Mouse (Mus musculus) left cerebral cortex, adult 9 months (tissue): ENCODE results near the gene Id2.
A peak's percentile ranks its signal among the peaks of the same experiment; 100 is the strongest.

Source experiments
- DNase-seq, 2 experiments: peaks; one replicate each; pipeline ENCODE4 v3.0.0; 2022; ENCODE audit warnings: low spot score in 2 of 2

Id2 gene

DNA sequence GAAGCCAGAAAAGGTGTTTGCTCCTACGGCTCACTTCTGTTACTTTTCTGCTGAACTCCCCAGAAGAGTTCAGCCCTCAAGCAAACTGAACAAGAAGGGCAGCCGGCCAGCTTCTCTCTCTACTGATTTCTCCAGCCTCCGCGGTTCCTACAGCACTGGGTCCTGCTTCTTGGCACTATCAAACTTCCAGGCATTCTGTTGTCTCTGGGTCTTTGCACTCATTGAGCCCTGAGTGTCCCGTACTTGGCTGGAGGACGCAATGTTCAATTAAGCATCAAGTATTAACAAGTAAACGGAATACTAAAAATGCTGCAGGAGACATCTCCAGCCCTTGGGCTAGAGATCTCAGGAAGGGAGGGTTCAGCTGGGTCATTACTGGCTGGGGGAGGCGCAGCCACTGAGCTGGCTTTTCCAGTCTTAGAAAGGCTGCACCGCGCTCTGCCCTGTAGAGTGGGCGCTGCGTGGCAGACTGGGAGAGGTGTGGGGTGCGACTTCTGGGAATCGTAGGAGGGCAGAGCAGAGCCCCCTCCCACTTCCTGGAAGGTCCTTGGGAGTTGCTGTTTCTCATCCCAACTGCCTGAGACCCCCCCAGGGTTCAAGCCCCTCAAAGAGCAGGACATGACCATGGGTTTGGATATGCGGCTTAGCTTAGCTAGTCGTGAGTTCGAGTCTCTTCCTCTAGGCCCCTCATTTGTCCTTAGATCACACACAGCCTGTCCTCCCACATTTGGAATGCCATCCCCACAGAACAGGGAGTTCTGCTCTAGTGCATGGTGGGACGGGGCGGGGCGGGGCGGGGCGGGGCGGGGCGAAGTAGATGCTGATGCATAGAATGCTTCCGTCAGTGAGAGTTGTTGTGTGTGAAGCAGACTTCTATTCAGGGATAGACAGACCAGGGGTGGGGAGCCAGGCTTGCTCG, 13.4 kb downstream of the Id2 start:
- DNase-seq: no peak

DNA sequence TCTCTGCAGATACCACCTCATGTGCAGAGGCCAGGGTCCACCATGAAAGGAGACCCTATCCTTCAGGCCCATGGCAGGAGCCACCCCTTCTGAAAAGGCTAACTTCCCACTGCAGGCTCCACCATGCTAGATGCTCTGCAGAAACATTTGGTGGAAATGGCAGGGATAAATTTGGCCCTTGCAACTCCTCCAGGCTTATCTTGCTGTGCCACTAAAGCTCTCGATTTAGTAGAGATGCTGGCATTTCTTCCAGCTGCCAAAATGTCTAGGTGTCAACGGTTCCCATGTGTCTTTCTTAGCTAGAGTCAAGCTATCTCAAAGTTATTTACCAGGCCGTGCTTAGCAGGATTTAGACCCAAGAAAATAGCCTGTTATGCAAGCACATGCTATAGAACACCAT, 22.6 kb downstream of the Id2 start:
- peak in 1 of 2 experiments; percentile 59 for DNase-seq

DNA sequence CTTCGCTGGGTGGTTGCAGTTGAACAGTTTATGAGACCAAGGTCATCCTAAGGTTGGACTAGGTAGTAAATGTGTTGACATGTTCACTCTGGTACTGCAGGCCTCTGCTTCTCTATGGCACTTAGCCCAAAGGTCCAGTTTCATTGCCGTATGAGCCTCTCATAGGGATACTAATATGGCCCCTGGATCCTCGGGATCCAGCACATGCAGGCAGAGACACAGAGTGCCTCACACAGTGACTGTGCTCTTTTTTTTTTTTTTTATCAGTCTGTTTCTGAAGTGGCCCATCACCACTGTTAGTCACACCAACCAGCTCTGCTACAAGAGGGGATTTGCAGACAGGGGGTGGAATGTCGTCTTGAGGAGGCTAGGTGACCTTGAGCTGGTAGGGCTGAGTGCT, 23.6 kb downstream of the Id2 start:
- no peak for DNase-seq

DNA sequence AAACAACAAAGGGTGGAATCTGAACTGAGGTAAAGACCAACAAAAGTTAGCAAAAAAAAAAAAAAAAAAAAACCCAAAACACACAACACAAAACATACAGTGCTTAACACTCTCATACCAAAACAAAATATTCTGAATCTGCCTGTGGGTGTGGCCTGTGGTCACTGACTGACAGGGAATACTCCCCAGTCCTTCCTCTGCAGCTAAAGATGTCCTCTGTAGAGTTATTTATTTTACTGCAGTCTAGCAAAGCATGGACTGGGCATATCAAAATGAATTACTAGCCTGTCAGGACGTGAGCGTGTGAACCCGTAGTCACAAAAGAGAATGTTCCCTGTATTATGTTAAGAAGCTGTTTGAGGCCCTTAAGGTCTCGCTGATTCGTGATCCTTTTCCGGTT, 34.7 kb downstream of the Id2 start:
- no peak for DNase-seq

DNA sequence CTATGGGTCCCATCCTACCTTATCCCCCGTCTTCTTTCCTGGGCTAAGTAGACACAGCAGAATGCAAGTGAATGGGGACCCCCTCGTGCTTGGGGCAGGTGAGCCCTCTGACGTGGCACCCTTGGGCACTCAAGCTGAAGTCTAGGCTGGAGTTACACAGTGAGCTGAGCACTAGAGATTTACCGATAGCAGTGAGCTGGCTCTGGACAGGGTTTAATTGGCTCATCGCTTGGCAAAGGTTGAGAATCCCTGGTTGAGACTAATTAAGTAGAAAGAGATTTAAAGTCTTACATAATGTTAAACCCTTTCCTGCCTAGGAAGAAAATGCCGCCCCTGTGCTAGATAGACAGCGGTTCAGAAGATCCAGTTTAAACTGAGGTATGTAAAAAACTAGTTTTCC, 36.0 kb downstream of the Id2 start:
- DNase-seq: no peak

DNA sequence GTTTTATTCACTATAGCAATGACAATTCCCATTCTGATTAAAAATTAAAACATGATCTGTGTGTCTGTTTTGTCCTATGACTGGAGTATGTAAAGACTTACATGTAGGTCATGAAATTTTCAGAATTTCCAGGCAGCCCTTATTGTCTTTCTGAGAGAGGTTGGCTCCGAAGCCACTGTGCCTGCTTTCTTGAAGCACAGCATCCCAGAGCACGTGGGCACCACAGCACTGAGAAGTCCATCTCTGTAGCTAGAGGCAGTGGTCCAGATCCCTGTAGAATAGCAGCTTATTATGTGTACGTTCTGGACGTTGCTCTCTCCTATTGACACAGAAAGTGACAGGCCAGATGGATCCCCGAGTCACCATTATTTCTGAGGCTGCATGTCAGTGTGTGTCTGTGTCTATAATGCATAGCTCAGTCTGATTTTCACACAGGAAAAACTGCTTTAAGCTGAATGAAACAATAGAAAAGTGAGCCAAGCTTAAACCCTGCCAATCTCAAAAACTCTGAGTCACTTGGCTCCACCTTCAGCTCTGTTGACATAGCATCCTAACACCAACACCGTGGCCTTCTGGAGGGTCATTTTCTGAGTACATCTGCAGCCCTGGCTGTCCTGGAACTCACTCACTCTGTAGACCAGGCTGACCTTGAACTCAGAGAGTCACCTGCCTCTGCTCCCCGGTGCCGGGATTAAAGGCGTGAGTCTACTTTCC, 37.3 kb downstream of the Id2 start:
- no peak for DNase-seq

DNA sequence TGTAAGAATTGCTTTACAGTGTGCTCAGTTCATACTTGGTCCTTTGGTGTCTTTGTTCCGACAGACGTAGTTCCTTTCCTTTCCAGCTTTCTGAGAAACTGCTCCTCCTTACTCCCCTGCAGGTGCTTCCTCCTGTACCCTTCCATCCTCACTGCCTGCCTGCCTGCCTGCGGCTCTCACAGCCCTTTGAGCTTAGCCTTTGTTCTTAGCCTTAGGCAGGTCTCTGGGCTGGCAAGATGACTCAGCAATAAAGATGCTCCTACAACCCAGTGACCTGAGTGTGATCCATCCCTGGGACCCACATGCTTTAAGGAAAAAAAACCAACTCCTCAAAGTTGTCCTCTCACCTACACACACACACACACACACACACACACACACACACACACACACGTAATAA, 42.0 kb downstream of the Id2 start:
- DNase-seq: no peak

DNA sequence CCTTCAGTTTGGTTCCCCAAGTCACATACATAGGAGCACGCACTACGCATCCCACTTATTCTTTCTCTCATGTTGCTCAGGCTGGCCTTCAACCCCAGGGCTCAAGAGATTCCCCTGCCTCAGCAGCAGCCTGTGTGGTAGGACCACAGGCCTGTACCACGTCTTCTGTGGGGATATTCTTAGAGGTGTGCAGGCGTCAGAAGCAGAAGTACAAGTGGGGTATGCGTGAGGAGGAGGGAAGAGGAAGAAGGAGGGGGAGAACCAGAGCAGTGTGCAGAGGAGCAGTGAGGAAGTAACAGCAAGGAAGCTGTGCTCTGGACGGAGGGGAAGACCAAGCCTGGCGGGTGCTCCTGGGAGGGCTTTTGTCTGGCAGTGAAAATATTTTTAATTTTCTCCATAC, 42.4 kb downstream of the Id2 start:
- DNase-seq: no peak

DNA sequence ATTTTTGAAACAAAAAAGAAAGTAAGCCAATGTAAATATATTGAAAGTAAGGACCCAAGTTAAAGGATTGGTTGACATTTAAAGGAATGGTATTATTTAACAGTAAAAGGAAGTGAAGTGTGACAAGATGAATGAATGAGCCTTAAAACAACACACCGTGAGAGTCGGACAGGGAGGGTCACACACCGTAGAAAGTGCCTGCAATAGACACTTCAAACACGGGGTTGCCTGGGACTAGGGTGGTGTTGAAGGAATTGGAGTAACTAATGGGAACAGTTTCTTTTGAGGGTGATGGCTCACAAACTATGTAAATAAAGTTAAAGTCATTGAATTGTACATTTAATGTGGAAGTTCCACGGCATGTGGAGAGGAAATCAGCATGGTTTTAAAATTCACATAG, 47.7 kb downstream of the Id2 start:
- DNase-seq: no peak

DNA sequence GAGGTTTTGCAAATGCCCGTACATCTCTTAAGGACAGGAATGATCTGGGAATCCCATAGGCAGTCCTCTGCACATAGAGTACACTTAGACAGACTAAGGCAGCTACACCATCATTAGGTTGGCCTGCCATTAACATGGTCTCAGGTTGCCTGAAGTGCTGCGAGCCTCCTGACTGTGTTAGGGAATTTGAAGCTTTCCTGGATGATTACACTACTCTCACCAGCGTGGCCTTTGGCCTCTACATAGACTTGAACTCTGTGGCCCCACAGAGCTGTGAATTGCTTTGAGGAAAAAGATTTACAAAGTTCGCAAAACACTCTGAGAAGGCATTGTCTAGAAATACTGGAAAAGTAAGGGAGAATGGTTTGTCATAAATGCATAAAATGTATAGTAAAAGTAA, 52.4 kb downstream of the Id2 start:
- no peak for DNase-seq

DNA sequence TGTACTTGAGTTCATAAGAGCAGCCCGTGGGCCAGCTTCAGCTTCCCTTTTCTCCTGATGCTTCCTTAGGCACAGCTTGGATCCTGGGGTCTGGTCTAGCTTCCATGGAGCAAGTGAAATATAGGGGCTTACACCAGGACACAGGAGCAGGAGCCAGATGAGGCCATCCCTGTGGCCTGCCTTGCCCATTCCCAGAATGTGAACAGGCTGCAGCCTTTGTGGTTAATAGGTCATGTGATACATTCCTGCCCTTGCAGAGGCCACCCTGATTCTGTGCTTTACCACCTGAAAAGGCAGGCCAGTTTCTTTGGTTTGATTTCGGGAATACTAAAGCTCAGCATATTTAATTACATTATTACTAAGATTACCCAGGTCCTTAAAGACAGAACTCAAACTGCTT, 52.9 kb downstream of the Id2 start:
- DNase-seq: no peak
